Mouse (Mus musculus): ENCODE results near the gene Pirt.

GRCm38 (mm10) chr11:66881291-66881690, 30.5 kb upstream of the Pirt start:
- TF ChIP-seq CTCF (IDR thresholded peaks at IDR 0.05; ENCODE audit: low read depth, low read length): no peak
- TF ChIP-seq GATA1 (IDR thresholded peaks at IDR 0.05; ENCODE audit: borderline replicate concordance, low read length): no peak
- TF ChIP-seq GATA2 (IDR thresholded peaks at IDR 0.05; ENCODE audit: borderline replicate concordance, low read depth, low read length): no peak
- no peak for TF ChIP-seq POLR2AphosphoS5 (IDR thresholded peaks at IDR 0.05; ENCODE audit: insufficient replicate concordance, low read depth, low read length)
- no peak for TF ChIP-seq TAL1 (conservative IDR thresholded peaks at IDR 0.05; ENCODE audit: low read depth, low read length)
